Mouse (Mus musculus) limb, embryonic 10.5 days (tissue): ENCODE results near the gene Nudt22. TPM values are rescaled to one million over a fixed set of nuclear protein-coding genes. Genes with fewer than 3 reads are reported as not detected.

ENCODE experiments used
- DNase-seq: peaks from one replicate; pipeline ENCODE4 v3.0.0-alpha.2; 2017; ENCODE audit warnings: low spot score
- H3K27ac ChIP-seq: fragments of 300-500 bp; sonication (generic); 2 replicates; pipeline ENCODE4 v1.5.1; 2016; ENCODE audit warnings: mild to moderate bottlenecking
- H3K27me3 ChIP-seq: fragments of 300-500 bp; sonication (generic); 2 replicates; pipeline ENCODE4 v1.6.1; 2016; ENCODE audit warnings: low read depth, mild to moderate bottlenecking; ENCODE audit not compliant: poor library complexity, severe bottlenecking
- H3K36me3 ChIP-seq: fragments of 300-500 bp; sonication (generic); 2 replicates; pipeline ENCODE4 v1.6.1; 2016; ENCODE audit warnings: mild to moderate bottlenecking, moderate library complexity
- H3K4me1 ChIP-seq: fragments of 300-500 bp; sonication (generic); 2 replicates; pipeline ENCODE4 v1.6.1; 2016
- H3K4me3 ChIP-seq: fragments of 300-500 bp; sonication (generic); 2 replicates; pipeline ENCODE4 v1.5.1; 2016; ENCODE audit warnings: mild to moderate bottlenecking, moderate library complexity
- H3K9me3 ChIP-seq: fragments of 300-500 bp; sonication (generic); replicated peaks from 2 replicates; pipeline ENCODE4 v1.6.1; 2016; ENCODE audit warnings: mild to moderate bottlenecking
- WGBS: fragments of 180-500 bp; shearing (Covaris S2); methylation state at CpG from one replicate; pipeline ENCODE4 v1.1.7; 2016; 5-methylcytosine and 5-hydroxymethylcytosine counted together
- polyA plus RNA-seq: library from polyadenylated mRNA; unstranded; fragments of >200 nt; fragmentation: Nextera tagmentation; extraction: Ambion mirVana; gene quantifications from 2 replicates; pipeline ENCODE4 v1.2.1, GENCODE M21; 2016

Gene Nudt22
- polyA plus RNA-seq, 1 experiment from 2014 or later = 21.1 TPM

- Histone ChIP-seq H3K27ac (peak overlapping the region; percentile 89; the same call in 1 of the 2 replicates), H3K9me3 (no peaks in the 10 kb centered on the region), H3K36me3 (peaks cover 9% of the 10 kb centered on the region), H3K4me1 (peaks cover 33% of the 10 kb centered on the region), H3K27me3 (no peaks in the 10 kb centered on the region), H3K4me3 (0 out of 2 replicates have a peak overlapping the region, but pooled peaks have one; percentile 62)
- 93% methylated on average over 5 of the region's 5 CpGs for WGBS
- no peak for DNase-seq
These were observed 46.4 kb downstream of the Nudt22 start for GRCm38 (mm10) chr19:6949532-6949931.

DNA sequence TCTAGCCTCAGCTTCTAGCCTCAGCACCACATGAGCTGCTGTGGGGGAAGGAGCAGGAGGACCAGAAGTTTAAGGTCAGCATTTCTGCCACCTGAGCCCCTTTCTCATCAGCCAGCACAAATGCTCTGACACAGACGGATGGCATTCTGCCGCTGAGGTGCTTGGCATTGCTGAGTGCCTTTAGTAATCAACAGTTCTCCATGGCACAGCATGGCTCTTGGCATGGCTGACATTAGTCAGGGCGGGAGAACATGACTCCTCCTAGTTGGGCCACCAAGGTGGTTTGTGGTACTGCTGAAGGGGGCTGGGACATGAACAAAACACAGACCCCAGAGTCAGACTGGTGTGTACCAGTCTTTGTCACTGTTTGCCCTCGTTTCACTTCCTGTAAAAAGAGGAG is 47.7 kb downstream of the Nudt22 start:
- WGBS = 86% methylated on average over 4 of the region's 4 CpGs

GRCm38 (mm10) chr19:6947742-6948141 is 48.2 kb downstream of the Nudt22 start:
- Histone ChIP-seq H3K36me3 (peaks cover 3% of the 10 kb centered on the region), H3K27me3 (no peaks in the 10 kb centered on the region), H3K27ac (no peak overlapping the region), H3K4me1 (peaks cover 27% of the 10 kb centered on the region), H3K9me3 (no peaks in the 10 kb centered on the region), H3K4me3 (no peak overlapping the region)
- 63% methylated on average over 4 of the region's 4 CpGs for WGBS
- DNase-seq = no peak

More for the DNA sequence above, 47.7 kb downstream of the Nudt22 start:
- no peak for DNase-seq
- Histone ChIP-seq H3K4me3 (no peak overlapping the region), H3K9me3 (no peaks in the 10 kb centered on the region), H3K27me3 (no peaks in the 10 kb centered on the region), H3K36me3 (peaks cover 3% of the 10 kb centered on the region), H3K27ac (no peak overlapping the region), H3K4me1 (peaks cover 27% of the 10 kb centered on the region)

DNA sequence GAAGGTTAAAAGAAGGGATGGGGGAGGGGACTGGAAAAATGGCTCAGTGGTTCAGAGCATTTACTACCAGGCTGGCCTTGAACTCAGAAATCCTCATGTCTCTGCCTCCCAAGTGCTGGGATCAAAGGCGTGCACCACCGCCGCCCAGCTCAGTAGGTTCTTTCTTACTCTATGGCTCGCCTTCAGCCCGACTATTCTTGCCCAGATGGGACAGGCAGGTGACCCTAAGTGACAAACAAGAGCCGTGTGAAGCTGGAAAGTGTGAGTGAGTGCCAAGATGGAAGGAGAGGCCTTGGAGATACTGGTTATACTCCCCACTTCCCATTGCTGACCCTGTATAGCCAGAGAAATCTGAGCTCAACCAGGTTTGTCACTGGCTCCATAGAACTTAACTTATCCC is 52.2 kb downstream of the Nudt22 start:
- Histone ChIP-seq H3K36me3 (peaks cover 3% of the 10 kb centered on the region), H3K4me3 (no peak overlapping the region), H3K4me1 (peaks cover 25% of the 10 kb centered on the region), H3K27me3 (peaks cover 18% of the 10 kb centered on the region; the same call in 1 of the 2 replicates), H3K9me3 (no peaks in the 10 kb centered on the region), H3K27ac (no peak overlapping the region)
- WGBS = 91% methylated on average over 6 of the region's 6 CpGs
- no peak for DNase-seq

Other genes with a start within 250 kb of the Nudt22 start
- gene Rps6ka4, start 155.5 kb downstream of the Nudt22 start, polyA plus RNA-seq = 2.8 and 4.8 TPM in 2 replicates
- gene Ccdc88b, start 137.9 kb downstream of the Nudt22 start, polyA plus RNA-seq = 0.15 and 0.61 TPM in 2 replicates
- gene Trmt112, start 86.4 kb downstream of the Nudt22 start, polyA plus RNA-seq = 157 and 168 TPM in 2 replicates
- gene Prdx5, start 86.0 kb downstream of the Nudt22 start, polyA plus RNA-seq = 122 and 131 TPM in 2 replicates
- 6.2 and 7.0 TPM in 2 replicates for gene Esrra, start 74.3 kb downstream of the Nudt22 start, polyA plus RNA-seq
- 0.76 and 0.93 TPM in 2 replicates for gene Catsperz, start 70.7 kb downstream of the Nudt22 start, polyA plus RNA-seq
- gene Kcnk4, start 61.6 kb downstream of the Nudt22 start, polyA plus RNA-seq = 0.11 TPM in 1 of 2 replicates, not detected in the other
- gene Bad, start 54.3 kb downstream of the Nudt22 start, polyA plus RNA-seq = 51.8 and 55.3 TPM in 2 replicates
- gene Gpr137, start 53.6 kb downstream of the Nudt22 start, polyA plus RNA-seq = 21.6 and 24.4 TPM in 2 replicates
- 245 and 281 TPM in 2 replicates for gene Ppp1r14b, start 21.1 kb downstream of the Nudt22 start, polyA plus RNA-seq
- gene Plcb3, start 19.6 kb downstream of the Nudt22 start, polyA plus RNA-seq = 29.2 and 37.8 TPM in 2 replicates
- gene Fkbp2, start 15.6 kb downstream of the Nudt22 start, polyA plus RNA-seq = 94.0 and 102 TPM in 2 replicates
- gene Vegfb, start 8.5 kb downstream of the Nudt22 start, polyA plus RNA-seq = 41.1 and 41.7 TPM in 2 replicates
- 17.4 and 19.4 TPM in 2 replicates for gene Dnajc4, start 3.5 kb downstream of the Nudt22 start, polyA plus RNA-seq
- 7.4 and 10.6 TPM in 2 replicates for gene Trpt1, start within 50 bp of the Nudt22 start, polyA plus RNA-seq
- 7.0 and 7.5 TPM in 2 replicates for gene Fermt3, start 23.4 kb upstream of the Nudt22 start, polyA plus RNA-seq
- gene Stip1, start 43.9 kb upstream of the Nudt22 start, polyA plus RNA-seq = 455 and 483 TPM in 2 replicates
- gene Macrod1, start 60.7 kb upstream of the Nudt22 start, polyA plus RNA-seq = 2.8 and 4.4 TPM in 2 replicates
- 0.54 and 1.6 TPM in 2 replicates for gene Flrt1, start 109.6 kb upstream of the Nudt22 start, polyA plus RNA-seq
- 252 and 263 TPM in 2 replicates for gene Otub1, start 210.2 kb upstream of the Nudt22 start, polyA plus RNA-seq
- gene Cox8a, start 221.5 kb upstream of the Nudt22 start, polyA plus RNA-seq = 862 and 928 TPM in 2 replicates
- 92.0 and 92.4 TPM in 2 replicates for gene Naa40, start 245.1 kb upstream of the Nudt22 start, polyA plus RNA-seq